Mouse (Mus musculus) kidney, postnatal 25 days (tissue): ENCODE results near the gene Smagp.

Source experiments
- DNase-seq, 2 experiments: peaks; one replicate each; pipeline ENCODE4 v3.0.0; 2021; ENCODE audit warnings: mixed read lengths in 2 of 2

Gene Smagp

GRCm38 (mm10) chr15:100588297-100588696 is 48.4 kb downstream of the Smagp start:
- DNase-seq, result peak in 1 of 2 experiments; percentile 29

- DNase-seq, result peak; percentile 79 to 93
Observed at GRCm38 (mm10) chr15:100587166-100587565, 49.6 kb downstream of the Smagp start.

GRCm38 (mm10) chr15:100585931-100586330 is 50.8 kb downstream of the Smagp start:
- peak in 1 of 2 experiments; percentile 43 for DNase-seq

- no peak for DNase-seq
Observed at GRCm38 (mm10) chr15:100580108-100580507, 56.6 kb downstream of the Smagp start.

- no peak for DNase-seq
Observed at GRCm38 (mm10) chr15:100577972-100578371, 58.8 kb downstream of the Smagp start.

GRCm38 (mm10) chr15:100576810-100577209 is 59.9 kb downstream of the Smagp start:
- DNase-seq, result peak in 1 of 2 experiments; percentile 49

GRCm38 (mm10) chr15:100576392-100576791 is 60.3 kb downstream of the Smagp start:
- DNase-seq, result no peak

- DNase-seq, result peak; percentile 80 to 89
Observed at GRCm38 (mm10) chr15:100575366-100575765, 61.4 kb downstream of the Smagp start.

- peak in 1 of 2 experiments; percentile 37 for DNase-seq
Observed at GRCm38 (mm10) chr15:100574378-100574777, 62.4 kb downstream of the Smagp start.

GRCm38 (mm10) chr15:100573946-100574345 is 62.8 kb downstream of the Smagp start:
- peak; percentile 55 to 81 for DNase-seq
